Comparison of ENCODE assay signal across 11 mouse cellular contexts in genomic region chr1:74041692-74042091, GRCm38 (mm10).
A peak's percentile ranks its signal among the peaks of the same experiment; 100 is the strongest.
DNase-seq lines count a peak whose midpoint lies in the region; ATAC-seq lines count a peak whose summit lies in the region.
"Had no signal": no experiment of that assay in that cellular context is flagged by ENCODE, and none has a peak within 500 bp of the region (broad histone marks: within the 10 kb centered on the region; RNA-seq: fewer than 3 reads in every experiment).

No protein-coding gene starts in this region.

- 51% methylated on average over 8 of the region's 8 CpGs for WGBS in forebrain, embryonic 10.5 days
- 60% methylated on average over 8 of the region's 8 CpGs for WGBS in forebrain, embryonic 12.5 days
- WGBS in liver, embryonic 15.5 days (ENCODE audit: insufficient replicate concordance): 18% methylated on average over 8 of the region's 8 CpGs
- 59% methylated on average over 8 of the region's 8 CpGs for WGBS in forebrain, embryonic 13.5 days

- H3K4me2 ChIP-seq in forebrain, embryonic 12.5 days: no peak overlapping the region
- peak overlapping the region; percentile 52 for H3K4me2 ChIP-seq in liver, embryonic 15.5 days
- H3K4me2 ChIP-seq in forebrain, embryonic 13.5 days: no peak overlapping the region

- H3K4me3 ChIP-seq in forebrain, embryonic 10.5 days: no peak overlapping the region
- H3K4me3 ChIP-seq in forebrain, embryonic 12.5 days (replicated peaks): no peak overlapping the region
- no peak overlapping the region for H3K4me3 ChIP-seq in liver, embryonic 15.5 days (replicated peaks)
- H3K4me3 ChIP-seq in forebrain, embryonic 13.5 days: no peak overlapping the region

- H3K27ac ChIP-seq in forebrain, embryonic 10.5 days: peak overlapping the region; percentile 77
- no peak overlapping the region for H3K27ac ChIP-seq in forebrain, embryonic 12.5 days
- peak overlapping the region; percentile 65 for H3K27ac ChIP-seq in liver, embryonic 15.5 days (replicated peaks)
- no peak overlapping the region for H3K27ac ChIP-seq in forebrain, embryonic 13.5 days

- no peak for DNase-seq in forebrain, embryonic 10.5 days (ENCODE audit: extremely low spot score, low spot score)
- peak; percentile 45 for DNase-seq in lung, postnatal 10 days
- DNase-seq in lung, adult 18-20 months: no peak
- peak; percentile 56 for DNase-seq in kidney, adult 9 months
- DNase-seq in thymus, postnatal 4 days: no peak
- DNase-seq: cerebellum, adult 11-12 months; gastrocnemius, postnatal 10 days; layer of hippocampus, postnatal 36 days had no signal

- ATAC-seq in forebrain, embryonic 12.5 days (ENCODE audit: low FRiP score): no peak
- ATAC-seq in liver, embryonic 15.5 days (ENCODE audit: insufficient read depth): no peak
- no peak for ATAC-seq in forebrain, embryonic 13.5 days

- peaks cover 43% of the 10 kb centered on the region for H3K4me1 ChIP-seq in forebrain, embryonic 10.5 days
- peaks cover 34% of the 10 kb centered on the region for H3K4me1 ChIP-seq in forebrain, embryonic 12.5 days
- peaks cover 64% of the 10 kb centered on the region for H3K4me1 ChIP-seq in liver, embryonic 15.5 days (replicated peaks)
- peaks cover 26% of the 10 kb centered on the region for H3K4me1 ChIP-seq in forebrain, embryonic 13.5 days

- H3K36me3 ChIP-seq in forebrain, embryonic 10.5 days (replicated peaks): no peaks in the 10 kb centered on the region
- no peaks in the 10 kb centered on the region for H3K36me3 ChIP-seq in forebrain, embryonic 12.5 days (replicated peaks)
- no peaks in the 10 kb centered on the region for H3K36me3 ChIP-seq in liver, embryonic 15.5 days (replicated peaks)
- no peaks in the 10 kb centered on the region for H3K36me3 ChIP-seq in forebrain, embryonic 13.5 days (ENCODE audit: poor library complexity, severe bottlenecking)

- no peaks in the 10 kb centered on the region for H3K9me3 ChIP-seq in forebrain, embryonic 10.5 days
- H3K9me3 ChIP-seq in forebrain, embryonic 12.5 days: no peaks in the 10 kb centered on the region
- no peaks in the 10 kb centered on the region for H3K9me3 ChIP-seq in liver, embryonic 15.5 days (replicated peaks)
- H3K9me3 ChIP-seq in forebrain, embryonic 13.5 days (replicated peaks): no peaks in the 10 kb centered on the region

- H3K9ac ChIP-seq in forebrain, embryonic 12.5 days: no peak overlapping the region
- peak overlapping the region; percentile 6; the same call in 1 of the 2 replicates for H3K9ac ChIP-seq in liver, embryonic 15.5 days
- no peak overlapping the region for H3K9ac ChIP-seq in forebrain, embryonic 13.5 days

- peaks cover 19% of the 10 kb centered on the region for H3K27me3 ChIP-seq in forebrain, embryonic 10.5 days (ENCODE audit: poor library complexity, severe bottlenecking)
- peaks cover 9% of the 10 kb centered on the region for H3K27me3 ChIP-seq in forebrain, embryonic 12.5 days
- H3K27me3 ChIP-seq in liver, embryonic 15.5 days: peaks cover 15% of the 10 kb centered on the region
- H3K27me3 ChIP-seq in forebrain, embryonic 13.5 days: peaks cover 13% of the 10 kb centered on the region

Comparison
In these comparisons a context has a peak if more than half of its experiments do, and no peak if none do; other contexts are left out.
1. DNase-seq: peak in lung, postnatal 10 days (single experiment) and kidney, adult 9 months (single experiment); none in forebrain, embryonic 10.5 days (single experiment), lung, adult 18-20 months (0 of 2) and thymus, postnatal 4 days (single experiment).
2. H3K27ac ChIP-seq: peak in forebrain, embryonic 10.5 days (single experiment) and liver, embryonic 15.5 days (single experiment); none in forebrain, embryonic 12.5 days (single experiment) and forebrain, embryonic 13.5 days (single experiment).